Mouse (Mus musculus) testis, postnatal 14 days (tissue): Measurements from ENCODE around the gene Hmga2.
"Not testable (repeated sequence)": the region's sequence is repeated elsewhere in the genome, so short reads cannot be mapped to it uniquely, and the experiment has no call there.

Experiments used
- DNase-seq: peaks from one replicate; pipeline ENCODE4 v3.0.0; 2021; ENCODE audit warnings: low spot score

The Hmga2 gene

GRCm38 (mm10) chr10:120391971-120392716, 84.1 kb downstream of the Hmga2 start:
- DNase-seq: no peak

GRCm38 (mm10) chr10:120390912-120391835, 85.1 kb downstream of the Hmga2 start:
- DNase-seq: no peak

- DNase-seq: no peak
These were observed 86.6 kb downstream of the Hmga2 start for GRCm38 (mm10) chr10:120389707-120390106.

GRCm38 (mm10) chr10:120388966-120389365, 87.3 kb downstream of the Hmga2 start:
- DNase-seq: no peak

- DNase-seq: no peak
These were observed 87.8 kb downstream of the Hmga2 start for GRCm38 (mm10) chr10:120388400-120388871.

GRCm38 (mm10) chr10:120387105-120387504, 89.2 kb downstream of the Hmga2 start:
- DNase-seq: no peak

GRCm38 (mm10) chr10:120384797-120385600, 91.3 kb downstream of the Hmga2 start:
- no peak for DNase-seq

- DNase-seq: no peak
These were observed 92.2 kb downstream of the Hmga2 start for GRCm38 (mm10) chr10:120384040-120384439.

GRCm38 (mm10) chr10:120377795-120378194, 98.5 kb downstream of the Hmga2 start:
- no peak for DNase-seq

GRCm38 (mm10) chr10:120377327-120377752, 98.9 kb downstream of the Hmga2 start:
- DNase-seq: peak; percentile 53

- DNase-seq: no peak
These were observed 100.8 kb downstream of the Hmga2 start for GRCm38 (mm10) chr10:120375438-120375837.

- DNase-seq: no peak
These were observed 105.1 kb downstream of the Hmga2 start for GRCm38 (mm10) chr10:120371215-120371614.

- no peak for DNase-seq
These were observed 107.0 kb downstream of the Hmga2 start for GRCm38 (mm10) chr10:120369187-120369805.

- DNase-seq: not testable (repeated sequence)
These were observed 110.1 kb downstream of the Hmga2 start for GRCm38 (mm10) chr10:120366173-120366592.

- no peak for DNase-seq
These were observed 110.7 kb downstream of the Hmga2 start for GRCm38 (mm10) chr10:120365380-120366172.

- DNase-seq: no peak
These were observed 112.2 kb downstream of the Hmga2 start for GRCm38 (mm10) chr10:120363983-120364582.

- DNase-seq: not testable (repeated sequence)
These were observed 112.8 kb downstream of the Hmga2 start for GRCm38 (mm10) chr10:120363298-120363982.

- DNase-seq: no peak
These were observed 121.7 kb downstream of the Hmga2 start for GRCm38 (mm10) chr10:120354523-120355030.

GRCm38 (mm10) chr10:120345325-120345724, 130.9 kb downstream of the Hmga2 start:
- no peak for DNase-seq
